Mouse (Mus musculus): Measurements from ENCODE around the gene Sde2.
"Not testable (repeated sequence)": the region's sequence is repeated elsewhere in the genome, so short reads cannot be mapped to it uniquely, and the experiment has no call there.

Sde2 gene

DNA sequence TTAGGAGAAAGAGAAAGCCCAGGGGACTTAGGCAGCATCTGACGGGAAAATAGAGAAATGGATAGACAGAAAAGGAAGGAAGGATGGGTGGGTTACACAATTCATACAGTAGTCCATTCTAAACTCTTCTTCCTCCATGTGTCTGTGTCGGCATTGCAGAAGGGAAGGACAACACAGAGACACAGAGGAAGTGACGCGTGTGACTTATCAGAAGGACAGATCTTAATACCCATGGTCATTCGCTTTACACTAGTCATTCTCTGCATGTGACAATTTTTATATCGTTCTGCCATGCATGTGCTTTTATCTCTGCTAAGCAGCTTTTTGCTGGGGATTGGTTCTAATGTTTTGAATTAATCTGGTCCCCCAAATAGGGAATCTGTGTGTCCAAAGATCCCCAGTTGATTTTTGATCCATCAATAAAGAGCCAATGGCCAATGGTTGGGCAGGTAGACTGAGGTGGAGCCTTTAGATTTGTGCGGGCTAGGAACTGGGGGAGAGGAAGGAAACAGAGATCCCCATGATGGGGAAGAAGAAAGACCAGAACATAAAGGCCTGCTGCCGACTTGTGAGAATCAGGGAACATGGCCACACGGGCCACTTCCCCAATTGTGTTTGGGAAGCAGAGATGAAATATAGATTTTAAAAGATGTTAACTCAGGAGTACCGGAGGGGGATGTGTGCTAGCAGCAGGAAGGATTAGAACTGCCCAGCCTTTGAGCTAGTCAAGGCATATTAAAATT lies 15.5 kb upstream of the Sde2 start:
- DNase-seq (ENCODE audit: low spot score) = no peak

DNA sequence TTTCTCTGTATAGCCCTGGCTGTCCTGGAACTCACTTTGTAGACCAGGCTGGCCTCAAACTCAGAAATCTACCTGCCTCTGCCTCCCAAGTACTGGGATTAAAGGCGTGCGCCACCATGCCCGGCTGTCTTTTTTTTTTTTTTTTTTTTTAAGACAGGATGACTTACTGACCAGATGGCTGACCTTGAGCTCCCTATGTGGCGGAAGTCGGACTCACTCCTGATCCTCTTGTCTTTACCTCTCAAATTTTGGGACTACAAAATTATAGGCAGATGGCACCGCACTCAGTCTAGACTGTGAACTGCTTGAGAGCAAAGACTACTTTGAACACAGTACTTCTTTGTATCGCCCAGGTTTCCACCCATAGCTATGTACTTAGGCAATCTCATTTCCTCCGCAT lies 14.5 kb upstream of the Sde2 start:
- DNase-seq (ENCODE audit: low spot score) = not testable (repeated sequence)

GRCm38 (mm10) chr1:180837186-180837585 lies 13.7 kb upstream of the Sde2 start:
- no peak for DNase-seq (ENCODE audit: low spot score)

- DNase-seq (ENCODE audit: low spot score) = no peak
Observed at GRCm38 (mm10) chr1:180838014-180838413, 12.9 kb upstream of the Sde2 start.

DNA sequence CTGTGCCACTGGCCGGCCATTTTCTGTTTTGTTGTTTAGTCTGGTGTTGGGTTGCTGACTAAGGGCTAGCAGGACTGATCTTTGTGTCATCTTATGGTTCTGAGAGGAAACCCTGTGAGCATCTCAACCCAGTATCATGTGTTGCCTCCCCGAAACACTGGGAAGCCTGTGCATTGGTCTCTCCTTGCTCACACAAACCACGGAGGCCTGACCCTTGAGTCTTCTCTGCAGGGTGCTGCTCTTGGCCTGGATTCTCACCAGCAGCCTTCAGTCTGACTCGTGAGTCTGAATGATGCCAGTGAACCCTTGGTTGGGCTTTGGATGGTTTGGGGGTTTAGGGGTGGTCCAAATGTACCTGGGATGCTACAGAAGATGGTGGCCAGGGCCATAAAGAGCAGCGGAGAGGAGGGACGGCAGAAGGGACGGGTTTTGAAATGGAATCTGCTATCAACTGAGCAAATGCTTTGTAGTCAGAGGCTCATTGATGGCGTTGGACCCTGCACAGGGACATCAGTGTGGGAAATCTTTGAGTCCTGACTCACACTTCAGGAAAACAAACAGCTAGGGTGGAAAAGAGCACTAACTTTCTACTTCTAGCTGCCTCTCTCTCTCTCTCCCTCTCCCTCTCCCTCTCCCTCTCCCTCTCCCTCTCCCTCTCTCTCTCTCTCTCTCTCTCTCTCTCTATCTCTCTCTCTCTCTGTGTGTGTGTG lies 11.6 kb upstream of the Sde2 start:
- no peak for DNase-seq (ENCODE audit: low spot score)

DNA sequence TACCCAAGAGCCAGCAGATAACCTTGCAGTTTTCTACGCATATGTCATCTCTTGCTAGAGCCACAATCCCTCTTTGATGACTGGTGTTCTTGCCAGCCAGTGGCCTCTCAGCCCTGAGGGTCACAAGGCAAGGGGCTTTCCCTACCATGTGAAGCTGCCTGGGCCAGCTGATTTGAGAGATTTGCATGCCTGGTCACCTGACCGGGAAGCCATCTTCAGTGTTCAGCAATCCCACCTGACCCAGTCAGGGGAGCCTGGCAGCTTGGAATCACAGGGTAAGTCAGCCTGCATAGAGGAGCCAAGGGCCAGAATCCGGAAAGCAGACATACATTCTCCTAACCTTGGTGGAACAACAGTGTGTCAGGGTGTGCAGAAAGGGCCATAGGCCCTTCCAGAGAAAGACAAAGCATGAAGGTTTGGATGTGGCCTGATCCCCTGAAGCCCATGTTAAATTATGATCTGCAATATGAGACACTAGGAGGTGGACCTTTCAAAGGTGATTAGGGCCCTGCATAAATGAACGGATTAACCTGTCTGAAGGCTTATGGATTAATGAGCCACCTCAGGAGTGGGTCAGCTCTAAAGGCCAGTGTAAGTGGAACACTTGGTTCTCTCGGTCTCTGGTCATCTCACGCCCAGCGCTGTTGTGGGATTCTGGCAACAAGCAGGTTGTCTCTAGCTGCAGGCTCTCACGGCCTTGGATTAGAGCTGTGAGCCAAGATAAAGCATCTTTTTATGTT lies 9.2 kb upstream of the Sde2 start:
- no peak for DNase-seq (ENCODE audit: low spot score)

DNA sequence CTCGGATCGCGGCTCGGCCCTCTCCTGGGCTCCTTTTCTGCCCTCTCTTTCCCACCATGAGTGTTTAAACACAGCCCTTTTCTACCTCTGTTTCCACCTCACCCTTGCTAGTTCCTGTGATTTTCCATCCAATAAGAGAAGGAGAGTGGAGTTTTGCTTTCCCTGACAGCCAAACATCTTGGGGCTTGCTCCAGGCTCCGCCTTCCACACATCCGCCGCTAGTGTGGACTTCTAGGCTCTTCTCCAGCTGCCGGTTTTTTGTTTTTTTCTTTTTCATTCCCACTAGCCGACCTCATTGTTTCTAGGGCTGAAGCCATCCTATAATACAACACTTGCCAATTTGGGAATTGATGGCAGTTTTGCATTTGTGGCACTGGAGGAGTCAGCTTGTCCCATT lies 2.8 kb upstream of the Sde2 start:
- DNase-seq (ENCODE audit: low spot score) = peak; percentile 72

GRCm38 (mm10) chr1:180848511-180849241 lies 2.3 kb upstream of the Sde2 start:
- peak; percentile 51 for DNase-seq (ENCODE audit: low spot score)

DNA sequence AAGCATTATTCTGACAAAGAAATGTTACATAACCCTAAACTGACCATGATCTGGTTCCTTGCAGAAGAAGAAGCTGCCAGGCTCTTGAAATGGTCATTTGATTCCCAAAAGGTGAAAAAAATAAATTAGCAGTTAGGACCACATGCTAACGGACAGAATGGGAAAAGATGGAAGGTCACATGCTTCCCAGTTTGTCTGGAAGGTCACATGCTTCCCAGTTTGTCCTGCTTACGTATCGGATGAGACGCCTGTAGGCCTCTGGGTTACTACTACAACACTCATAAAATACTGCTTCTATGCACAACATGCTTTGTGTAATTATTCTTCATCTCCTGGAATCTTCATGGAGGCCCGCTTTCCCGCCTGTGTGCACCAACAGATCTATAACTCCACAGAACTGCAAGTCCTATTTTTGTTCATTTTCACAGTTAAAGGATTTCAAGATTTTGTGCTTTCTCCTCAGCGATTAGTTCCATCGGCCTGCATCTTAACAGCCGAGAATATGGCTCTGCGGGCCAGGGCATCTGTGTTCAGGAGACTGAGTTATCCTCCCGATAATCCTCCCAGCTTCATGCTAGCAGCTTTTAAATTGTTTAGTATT lies 1.1 kb upstream of the Sde2 start:
- DNase-seq (ENCODE audit: low spot score) = no peak

- no peak for DNase-seq (ENCODE audit: low spot score)
Observed at GRCm38 (mm10) chr1:180858763-180859162, 7.8 kb downstream of the Sde2 start.

GRCm38 (mm10) chr1:180860030-180860429 lies 9.1 kb downstream of the Sde2 start:
- no peak for DNase-seq (ENCODE audit: low spot score)

GRCm38 (mm10) chr1:180863606-180864005 lies 12.7 kb downstream of the Sde2 start:
- DNase-seq (ENCODE audit: low spot score) = no peak

- DNase-seq (ENCODE audit: low spot score) = no peak
Observed at GRCm38 (mm10) chr1:180866001-180866400, 15.1 kb downstream of the Sde2 start.

DNA sequence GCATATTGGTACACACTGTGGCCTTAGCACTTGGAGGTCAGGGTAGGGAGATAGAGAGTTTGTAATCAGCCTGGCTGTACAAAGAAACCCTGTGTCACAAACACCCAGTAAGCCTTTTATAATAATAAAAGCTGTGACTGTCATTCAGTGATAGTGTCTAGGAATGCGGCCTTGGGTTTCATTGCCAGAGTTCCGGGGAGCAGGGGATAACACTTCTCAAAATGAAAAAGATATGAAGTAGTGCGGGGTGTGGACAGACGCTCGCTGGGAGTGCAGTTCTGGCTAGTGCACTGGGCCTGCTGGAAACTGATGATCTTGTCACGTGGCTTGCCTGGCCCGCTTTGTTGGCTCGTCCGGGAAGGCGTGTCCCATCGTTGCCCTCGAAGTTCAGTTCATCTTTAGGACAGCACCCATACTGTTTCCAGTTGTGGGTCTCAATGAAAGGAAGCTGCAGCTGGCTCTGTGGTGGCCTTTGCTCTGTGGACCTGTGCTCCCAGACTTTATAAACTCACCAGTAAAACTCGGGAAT lies 19.3 kb downstream of the Sde2 start:
- DNase-seq (ENCODE audit: low spot score) = no peak

- no peak for DNase-seq (ENCODE audit: low spot score)
Observed at GRCm38 (mm10) chr1:180873861-180874484, 23.0 kb downstream of the Sde2 start.

DNA sequence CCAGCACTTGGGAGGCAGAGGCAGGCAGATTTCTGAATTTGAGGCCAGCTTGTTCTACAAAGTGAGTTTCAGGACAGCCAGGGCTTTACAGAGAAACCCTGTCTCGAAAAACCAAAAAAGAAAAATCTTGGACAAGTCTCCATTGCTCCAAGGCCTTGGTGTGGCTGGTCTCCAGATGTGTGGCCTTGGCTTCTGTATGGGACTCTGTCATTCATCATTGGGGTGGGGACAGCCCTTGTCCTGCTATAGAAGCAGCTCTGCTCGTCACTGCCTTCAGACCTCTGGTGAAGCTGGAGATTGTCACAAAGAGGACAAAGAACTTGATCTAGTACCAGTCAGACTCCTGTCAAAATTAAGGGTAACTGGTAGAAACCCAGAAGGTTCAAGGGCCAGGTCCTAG lies 23.7 kb downstream of the Sde2 start:
- no peak for DNase-seq (ENCODE audit: low spot score)

DNA sequence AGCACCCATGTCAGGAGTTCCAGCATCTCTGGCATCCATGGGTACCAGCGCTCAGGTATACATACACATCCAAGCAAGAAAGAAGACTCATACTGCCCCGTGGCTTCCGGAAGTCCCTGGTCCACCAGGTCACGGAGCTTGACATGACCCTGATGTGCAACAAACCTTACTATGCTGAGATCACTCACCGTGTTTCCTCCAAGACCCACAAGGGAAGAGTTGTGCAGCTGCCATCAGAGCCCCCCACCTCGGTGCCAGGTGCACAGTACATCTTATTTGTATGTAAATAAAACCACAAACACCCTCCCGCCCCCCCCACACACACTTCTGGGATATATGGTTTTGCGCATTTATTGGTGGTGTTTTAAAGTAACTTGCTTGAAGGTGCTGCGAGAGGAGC lies 24.2 kb downstream of the Sde2 start:
- DNase-seq (ENCODE audit: low spot score) = no peak

- no peak for DNase-seq (ENCODE audit: low spot score)
Observed at GRCm38 (mm10) chr1:180877466-180877865, 26.5 kb downstream of the Sde2 start.

DNA sequence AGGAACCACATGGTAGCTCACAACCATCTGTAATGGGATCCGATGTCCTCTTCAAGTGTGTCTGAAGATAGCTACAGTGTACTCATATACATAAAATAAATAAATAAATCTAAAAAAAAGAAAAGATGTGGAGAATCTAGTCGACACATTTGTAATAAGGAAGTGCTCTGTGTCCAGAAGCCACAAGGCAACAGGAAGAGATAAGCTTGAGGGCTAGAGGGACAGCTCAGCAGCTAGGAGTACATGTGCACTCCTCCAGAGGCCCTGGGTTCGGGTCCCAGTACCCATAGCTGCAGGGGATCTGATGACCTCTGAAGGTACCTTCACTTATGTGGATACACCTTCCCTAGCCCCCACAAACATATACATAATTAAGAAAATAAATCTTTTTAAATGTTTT lies 30.8 kb downstream of the Sde2 start:
- DNase-seq (ENCODE audit: low spot score) = no peak

DNA sequence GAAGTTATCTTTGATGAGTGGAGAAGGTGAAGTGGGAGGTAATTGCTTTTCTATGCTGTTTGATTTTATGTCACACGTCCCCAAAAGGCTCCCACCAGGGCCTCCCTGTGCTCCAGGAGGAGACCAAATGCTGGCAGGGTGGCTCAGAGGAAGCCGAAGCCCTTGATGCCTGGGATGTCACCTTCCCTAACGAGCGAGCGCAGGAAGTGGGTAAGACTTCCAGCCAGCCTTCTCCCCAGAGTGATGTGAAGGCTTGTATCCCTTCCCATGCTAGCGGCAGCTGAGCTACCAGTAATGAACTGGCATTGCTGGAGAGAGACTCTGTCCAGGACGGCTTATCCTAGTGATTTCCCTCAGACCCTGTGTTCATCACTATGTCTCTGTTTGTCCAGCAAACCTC lies 32.8 kb downstream of the Sde2 start:
- no peak for DNase-seq (ENCODE audit: low spot score)

DNA sequence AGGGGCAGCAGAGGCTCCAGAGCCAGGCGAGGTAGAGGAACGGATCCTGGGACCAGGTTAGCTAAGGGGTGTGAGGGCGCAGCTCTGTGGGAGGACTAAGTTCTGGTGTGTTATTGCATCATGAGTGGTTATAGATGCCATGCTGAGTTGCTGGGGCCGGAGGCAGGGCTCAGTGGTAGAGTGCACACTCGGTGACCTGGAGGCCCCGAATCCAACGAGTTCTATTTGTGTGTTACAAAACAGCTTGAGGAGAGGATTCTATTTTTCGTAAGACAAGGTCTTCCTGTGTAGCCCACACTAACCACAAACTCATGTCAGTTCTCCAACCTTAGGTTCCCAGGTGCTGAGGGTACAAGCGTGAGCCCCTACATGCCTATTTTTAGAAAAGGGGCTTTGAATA lies 33.6 kb downstream of the Sde2 start:
- no peak for DNase-seq (ENCODE audit: low spot score)

Data from left cerebral cortex, adult 11 months (tissue).